Mouse (Mus musculus) liver, embryonic 14.5 days (tissue): ENCODE measurements at regions not wholly inside any gene's neighbourhood (a gene's known extent, or its start where the extent isn't known, plus 50 kb on each side); places are given as distances from the start of the nearest gene placed in this dataset.

ENCODE experiments used
- ATAC-seq: fragments of 200-750 bp; cut with Nextera tagmentation; 2 replicates; pipeline ENCODE4 v1.8.0; 2017; ENCODE audit warnings: moderate number of reproducible peaks, mild to moderate bottlenecking, moderate library complexity; ENCODE audit not compliant: insufficient read depth
- DNase-seq, 3 experiments: peaks; one replicate each; pipeline ENCODE4 v3.0.0-alpha.2; 2012 to 2013; ENCODE audit warnings: low read depth in 3 of 3, low spot score in 3 of 3
- H3K27ac ChIP-seq: fragments of 300-500 bp; sonication (generic); 2 replicates; pipeline ENCODE4 v1.5.1; 2014; ENCODE audit warnings: moderate library complexity, mild to moderate bottlenecking, control low read depth, inconsistent platforms
- H3K27me3 ChIP-seq: fragments of 300-500 bp; sonication (generic); 2 replicates; pipeline ENCODE4 v1.6.1; 2014; ENCODE audit warnings: mild to moderate bottlenecking, low read length, moderate library complexity; ENCODE audit not compliant: control insufficient read depth, insufficient read depth
- H3K36me3 ChIP-seq: fragments of 300-500 bp; sonication (generic); replicated peaks from 2 replicates; pipeline ENCODE4 v1.6.1; 2014; ENCODE audit warnings: low read depth; ENCODE audit not compliant: control insufficient read depth, insufficient read depth
- H3K4me1 ChIP-seq, 2 experiments: fragments of 200-500 bp in 1 of 2; fragments of 300-500 bp in 1 of 2; sonication (generic) in 1 of 2; replicated peaks; 2 replicates each; pipeline ENCODE4 v1.6.1; 2012 to 2014; ENCODE audit warnings: antibody characterized with exemption in 1 of 2, inconsistent platforms in 1 of 2, low read length in 1 of 2; ENCODE audit not compliant: control insufficient read depth in 2 of 2, insufficient read depth in 2 of 2
- H3K4me2 ChIP-seq: fragments of 300-500 bp; sonication (generic); 2 replicates; pipeline ENCODE4 v1.6.1; 2014; ENCODE audit warnings: low read depth, mild to moderate bottlenecking, control low read depth, moderate library complexity
- H3K4me3 ChIP-seq, 2 experiments: fragments of 200-500 bp in 1 of 2; fragments of 300-500 bp in 1 of 2; sonication (generic) in 1 of 2; 2 replicates each; pipeline ENCODE4 v1.5.1; 2012 to 2014; ENCODE audit warnings: low read depth in 2 of 2, low read length in 2 of 2, mild to moderate bottlenecking in 2 of 2, control low read depth in 1 of 2, inconsistent platforms in 1 of 2, moderate library complexity in 1 of 2; ENCODE audit not compliant: insufficient read depth in 1 of 2
- H3K9ac ChIP-seq: fragments of 300-500 bp; sonication (generic); replicated peaks from 2 replicates; pipeline ENCODE4 v1.6.1; 2014; ENCODE audit warnings: mild to moderate bottlenecking, control low read depth, moderate library complexity
- H3K9me3 ChIP-seq: fragments of 300-500 bp; sonication (generic); 2 replicates; pipeline ENCODE4 v1.6.1; 2016; ENCODE audit warnings: low read length, mixed read lengths; ENCODE audit not compliant: control insufficient read depth
- CTCF ChIP-seq: IDR thresholded peaks from 2 replicates; pipeline ENCODE4 v1.5.1; 2016; ENCODE audit warnings: antibody characterized with exemption, low read depth, control low read depth
- EP300 ChIP-seq: IDR thresholded peaks from 2 replicates; pipeline ENCODE4 v1.6.1; 2016; ENCODE audit warnings: antibody characterized with exemption, low read depth
- WGBS: fragments of 180-500 bp; shearing (Covaris S2); extraction: QIAGEN DNeasy Blood & Tissue Kit; methylation state at CpG from one replicate; pipeline ENCODE4 v1.1.7; 2014; ENCODE audit not compliant: insufficient replicate concordance; 5-methylcytosine and 5-hydroxymethylcytosine counted together

DNA sequence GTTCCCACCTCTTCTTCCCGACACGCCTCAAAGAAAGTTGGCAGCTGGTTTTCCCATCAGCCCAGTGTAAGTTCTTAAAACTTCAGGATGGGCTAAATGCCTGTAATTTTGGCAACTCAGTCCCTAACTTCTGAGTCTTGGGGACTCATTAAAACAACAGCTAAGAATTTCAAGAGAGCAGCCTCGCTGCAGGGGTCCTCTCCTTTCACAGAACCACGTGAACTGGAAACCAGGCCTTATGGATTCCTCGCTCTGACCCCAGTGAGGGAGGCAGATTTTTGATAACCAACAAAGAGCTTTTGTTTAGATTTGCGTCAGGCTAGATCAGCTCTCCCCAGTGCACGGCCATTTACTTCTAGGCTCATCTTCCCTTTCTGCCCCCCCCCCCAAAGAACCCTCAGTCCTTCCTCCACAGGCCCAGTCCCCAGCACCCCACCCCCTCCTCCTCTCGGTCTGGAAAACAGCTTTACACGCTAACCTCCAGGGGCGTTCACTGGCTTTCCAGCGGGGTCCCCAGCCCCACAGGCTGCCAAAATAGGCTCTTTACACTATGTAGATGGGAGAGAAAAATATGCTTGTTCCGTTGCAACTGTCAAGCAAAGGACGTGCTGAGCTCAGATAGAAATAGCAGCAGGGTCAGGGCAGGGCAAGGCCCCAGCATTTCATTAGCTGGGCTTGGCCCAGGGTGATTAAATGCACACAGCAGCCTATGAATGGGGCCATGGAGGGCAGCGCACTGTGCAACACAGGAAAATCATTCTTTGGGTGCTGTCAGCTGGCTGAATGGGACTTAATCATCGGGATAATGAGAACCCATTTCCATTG, 233.5 kb downstream of the Zfp36l1 start:
- H3K27ac ChIP-seq, result no peak overlapping the region
- DNase-seq, result no peak
- WGBS, result 50% methylated on average over 15 of the region's 15 CpGs

DNA sequence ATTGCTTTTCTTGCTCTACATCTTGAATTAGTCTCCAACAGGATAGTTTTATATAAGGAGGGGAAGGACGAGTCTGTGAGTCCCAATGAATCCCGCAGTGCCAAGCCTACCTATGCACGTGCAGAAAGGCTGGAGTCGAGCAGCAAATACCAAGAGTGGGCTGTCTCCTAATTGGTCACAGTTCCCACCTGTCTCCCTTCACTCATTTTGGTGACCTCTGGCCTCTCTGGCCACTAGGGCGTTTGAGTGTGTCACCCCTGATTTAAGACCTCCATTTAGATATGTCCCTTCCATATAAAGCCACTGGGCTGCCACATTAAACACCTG, 234.1 kb downstream of the Zfp36l1 start:
- Histone ChIP-seq H3K27me3 (no peaks in the 10 kb centered on the region), H3K4me2 (no peak overlapping the region), H3K9ac (no peak overlapping the region), H3K4me1 (peaks cover 0 to 2% of the 10 kb centered on the region in 2 experiments; a peak in 1 of 4 replicates), H3K4me3 (no peak overlapping the region), H3K27ac (no peak overlapping the region), H3K36me3 (no peaks in the 10 kb centered on the region), H3K9me3 (no peaks in the 10 kb centered on the region)
- 56% methylated on average over 5 of the region's 5 CpGs for WGBS
- TF ChIP-seq EP300 (no peak), CTCF (no peak)
- ATAC-seq (no peak), DNase-seq (no peak)

More for the DNA sequence above, 233.5 kb downstream of the Zfp36l1 start:
- no peak overlapping the region for H3K4me3 ChIP-seq
- no peak for TF ChIP-seq CTCF
- no peak for TF ChIP-seq EP300
- H3K27me3 ChIP-seq, result no peaks in the 10 kb centered on the region
- peak; percentile 43; the same call in 1 of the 2 replicates for ATAC-seq
- H3K4me2 ChIP-seq, result no peak overlapping the region
- H3K9me3 ChIP-seq, result no peaks in the 10 kb centered on the region
- H3K36me3 ChIP-seq, result no peaks in the 10 kb centered on the region
- H3K9ac ChIP-seq, result no peak overlapping the region
- H3K4me1 ChIP-seq, result peaks cover 0 to 2% of the 10 kb centered on the region in 2 experiments; a peak in 1 of 4 replicates

- Histone ChIP-seq H3K9me3 (no peaks in the 10 kb centered on the region), H3K36me3 (no peaks in the 10 kb centered on the region), H3K27me3 (no peaks in the 10 kb centered on the region), H3K4me2 (no peak overlapping the region), H3K4me3 (no peak overlapping the region), H3K27ac (no peak overlapping the region), H3K9ac (no peak overlapping the region), H3K4me1 (peaks cover 0 to 2% of the 10 kb centered on the region in 2 experiments; a peak in 1 of 4 replicates)
- TF ChIP-seq EP300 (no peak), CTCF (no peak)
- ATAC-seq (no peak), DNase-seq (no peak)
- 74% methylated on average over 3 of the region's 3 CpGs for WGBS
These were observed 234.7 kb downstream of the Zfp36l1 start for GRCm38 (mm10) chr12:79878163-79878562.

DNA sequence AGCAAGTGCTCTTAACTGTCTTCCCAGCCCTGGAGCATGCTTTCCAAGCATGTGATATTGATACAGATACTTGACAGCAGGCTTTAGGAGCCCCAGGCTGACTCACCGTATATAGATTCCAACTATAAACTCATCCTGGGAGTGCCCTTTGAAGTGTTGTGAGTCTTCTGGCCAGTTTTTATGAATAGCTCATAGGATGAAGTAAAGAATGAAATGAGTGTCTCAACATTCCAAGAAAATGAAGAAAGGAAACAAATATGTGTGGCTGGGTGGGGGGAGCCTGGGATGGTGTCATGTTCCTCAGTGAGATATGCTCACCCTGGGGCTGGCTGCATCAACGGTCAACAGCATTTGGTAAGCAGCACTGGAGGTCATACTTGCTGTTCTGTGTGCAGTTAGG, 238.5 kb downstream of the Zfp36l1 start:
- Histone ChIP-seq H3K27me3 (no peaks in the 10 kb centered on the region), H3K27ac (no peak overlapping the region), H3K9me3 (no peaks in the 10 kb centered on the region), H3K4me2 (no peak overlapping the region), H3K9ac (no peak overlapping the region), H3K36me3 (no peaks in the 10 kb centered on the region), H3K4me1 (no peaks in the 10 kb centered on the region), H3K4me3 (no peak overlapping the region)
- ATAC-seq (no peak), DNase-seq (no peak)
- TF ChIP-seq EP300, result no peak
- no peak for TF ChIP-seq CTCF
- WGBS, result 70% methylated on average over 2 of the region's 2 CpGs

- ATAC-seq (no peak), DNase-seq (no peak)
- Histone ChIP-seq H3K36me3 (no peaks in the 10 kb centered on the region), H3K9me3 (no peaks in the 10 kb centered on the region), H3K27me3 (no peaks in the 10 kb centered on the region), H3K4me3 (no peak overlapping the region), H3K27ac (no peak overlapping the region), H3K4me2 (no peak overlapping the region), H3K9ac (no peak overlapping the region), H3K4me1 (peaks cover 0 to 3% of the 10 kb centered on the region in 2 experiments; a peak in 2 of 4 replicates)
- TF ChIP-seq CTCF (no peak), EP300 (no peak)
- WGBS, result 46% methylated on average over 6 of the region's 6 CpGs
These were observed 247.6 kb downstream of the Zfp36l1 start for GRCm38 (mm10) chr12:79865179-79865552.
